Mouse (Mus musculus) gastrocnemius, postnatal 14 days (tissue): ENCODE results near the gene Gfy. TPM values are rescaled to one million over a fixed set of nuclear protein-coding genes. Genes with fewer than 3 reads are reported as not detected.
A peak's percentile ranks its signal among the peaks of the same experiment; 100 is the strongest.
"Not testable (repeated sequence)": the region's sequence is repeated elsewhere in the genome, so short reads cannot be mapped to it uniquely, and the experiment has no call there.

ENCODE experiments used
- DNase-seq: peaks from one replicate; pipeline ENCODE4 v3.0.0; 2021; ENCODE audit warnings: mixed read lengths
- intact Hi-C: fragments of 180-260 bp; cut with DNase I; formaldehyde crosslinking; loops from one replicate; pipeline ENCODE4 v1.15.1; 2025; ENCODE audit warnings: low total_unique reads
- total RNA-seq, 2 experiments: library from RNA; stranded (reverse); gene quantifications; 2 replicates each; pipeline ENCODE4 v1.2.3; 2021

The Gfy gene
- total RNA-seq, 2 experiments from 2014 or later, result 0.16 to 0.23 TPM

GRCm38 (mm10) chr7:45174567-45175280 is 4.6 kb downstream of the Gfy start:
- intact Hi-C loops, result no loop called here
- DNase-seq, result no peak

DNA sequence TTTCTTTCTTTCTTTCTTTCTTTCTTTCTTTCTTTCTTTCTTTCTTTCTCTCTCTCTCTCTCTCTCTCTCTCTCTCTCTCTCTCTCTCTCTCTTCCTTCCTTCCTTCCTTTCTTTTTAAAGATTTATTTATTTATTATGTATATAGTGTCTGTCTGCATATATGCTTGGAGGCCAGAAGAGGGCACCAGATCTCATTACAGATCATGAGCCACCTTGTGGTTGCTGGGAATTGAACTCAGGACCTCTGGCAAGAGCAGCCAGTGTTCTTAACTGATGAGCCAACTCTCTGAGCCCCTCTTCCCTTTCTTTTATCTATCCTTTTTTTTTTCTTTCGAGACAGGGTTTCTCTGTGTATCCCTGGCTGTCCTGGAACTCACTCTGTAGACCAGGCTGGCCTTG is 5.6 kb downstream of the Gfy start:
- DNase-seq, intact Hi-C loops: not testable (repeated sequence)

- intact Hi-C loops, result no loop called here
- no peak for DNase-seq
These were observed 6.4 kb downstream of the Gfy start for GRCm38 (mm10) chr7:45172974-45173373.

DNA sequence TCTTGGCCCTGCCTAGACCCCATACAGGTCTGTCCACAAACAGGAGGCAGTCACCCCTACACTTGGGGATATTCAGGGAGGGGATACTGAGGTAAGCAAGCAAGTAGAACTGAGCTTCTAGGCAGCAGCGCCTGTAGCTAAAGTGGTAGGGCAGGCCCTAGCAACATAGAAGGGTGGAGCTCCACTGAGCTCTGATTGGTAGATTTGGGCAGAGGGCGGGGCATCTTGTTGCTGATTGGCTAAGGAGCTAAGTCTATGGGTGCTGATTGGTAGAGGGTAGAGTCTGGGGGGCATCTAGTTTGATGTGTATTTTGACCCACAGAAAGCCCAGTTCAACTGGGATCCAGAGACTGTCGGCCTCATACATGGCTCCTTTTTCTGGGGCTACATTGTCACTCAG is 9.9 kb downstream of the Gfy start:
- intact Hi-C loops, result no loop called here
- no peak for DNase-seq

- intact Hi-C loops, result no loop called here
- no peak for DNase-seq
These were observed 10.7 kb downstream of the Gfy start for GRCm38 (mm10) chr7:45168656-45169055.

- DNase-seq, result no peak
- intact Hi-C loops, result no loop called here
These were observed 11.5 kb downstream of the Gfy start for GRCm38 (mm10) chr7:45167761-45168445.

- DNase-seq, result no peak
- intact Hi-C loops, result no loop called here
These were observed 12.4 kb downstream of the Gfy start for GRCm38 (mm10) chr7:45166950-45167401.

GRCm38 (mm10) chr7:45165701-45166100 is 13.7 kb downstream of the Gfy start:
- no peak for DNase-seq
- intact Hi-C loops, result no loop called here

DNA sequence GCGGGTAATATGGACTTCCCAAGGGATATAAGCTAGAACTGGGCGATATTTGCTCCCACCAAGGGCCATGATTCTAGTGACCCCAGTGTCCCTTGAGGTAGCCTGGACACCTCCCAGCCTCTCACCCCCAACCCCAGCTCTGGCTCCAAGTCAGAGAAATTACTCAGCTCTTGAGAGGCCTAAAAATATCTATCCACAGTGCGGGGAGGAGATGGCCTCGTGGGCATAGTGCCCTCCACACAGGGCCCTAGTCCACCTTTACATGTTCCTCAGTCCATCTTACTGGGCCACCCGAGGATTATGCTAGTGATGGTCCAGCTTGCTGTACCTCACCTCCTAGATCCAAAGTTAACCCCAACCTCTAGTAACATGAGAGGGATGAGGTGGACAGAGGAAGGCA is 14.5 kb downstream of the Gfy start:
- intact Hi-C loops, result no loop called here
- no peak for DNase-seq

- DNase-seq, result no peak
- intact Hi-C loops, result no loop called here
These were observed 15.5 kb downstream of the Gfy start, which contains the start of gene Slc17a7 for GRCm38 (mm10) chr7:45163735-45164490. Gene Slc17a7, plus strand, starts transcription at chr7:45163949.

- intact Hi-C loops, result no loop called here
- DNase-seq, result no peak
These were observed 16.3 kb downstream of the Gfy start for GRCm38 (mm10) chr7:45162996-45163615.

DNA sequence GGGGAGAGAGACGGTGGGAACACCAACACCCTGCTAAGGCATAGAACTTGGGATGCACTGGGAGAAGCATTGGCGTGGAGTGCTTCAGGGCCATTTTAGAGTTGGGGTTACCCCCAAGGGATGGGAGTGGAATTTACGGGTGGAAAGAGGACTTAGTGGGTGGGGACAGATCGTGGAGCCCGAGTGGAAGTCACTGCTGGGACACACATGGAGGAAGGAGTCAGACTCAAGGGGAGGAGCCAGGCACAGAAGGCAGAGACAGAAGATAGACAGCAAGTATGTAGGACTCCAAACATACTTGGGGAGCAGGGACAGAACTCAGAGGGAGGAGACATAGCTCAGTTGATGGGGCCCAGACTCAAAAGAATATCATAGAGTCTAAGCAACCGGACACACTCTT is 16.8 kb downstream of the Gfy start:
- no peak for DNase-seq

DNA sequence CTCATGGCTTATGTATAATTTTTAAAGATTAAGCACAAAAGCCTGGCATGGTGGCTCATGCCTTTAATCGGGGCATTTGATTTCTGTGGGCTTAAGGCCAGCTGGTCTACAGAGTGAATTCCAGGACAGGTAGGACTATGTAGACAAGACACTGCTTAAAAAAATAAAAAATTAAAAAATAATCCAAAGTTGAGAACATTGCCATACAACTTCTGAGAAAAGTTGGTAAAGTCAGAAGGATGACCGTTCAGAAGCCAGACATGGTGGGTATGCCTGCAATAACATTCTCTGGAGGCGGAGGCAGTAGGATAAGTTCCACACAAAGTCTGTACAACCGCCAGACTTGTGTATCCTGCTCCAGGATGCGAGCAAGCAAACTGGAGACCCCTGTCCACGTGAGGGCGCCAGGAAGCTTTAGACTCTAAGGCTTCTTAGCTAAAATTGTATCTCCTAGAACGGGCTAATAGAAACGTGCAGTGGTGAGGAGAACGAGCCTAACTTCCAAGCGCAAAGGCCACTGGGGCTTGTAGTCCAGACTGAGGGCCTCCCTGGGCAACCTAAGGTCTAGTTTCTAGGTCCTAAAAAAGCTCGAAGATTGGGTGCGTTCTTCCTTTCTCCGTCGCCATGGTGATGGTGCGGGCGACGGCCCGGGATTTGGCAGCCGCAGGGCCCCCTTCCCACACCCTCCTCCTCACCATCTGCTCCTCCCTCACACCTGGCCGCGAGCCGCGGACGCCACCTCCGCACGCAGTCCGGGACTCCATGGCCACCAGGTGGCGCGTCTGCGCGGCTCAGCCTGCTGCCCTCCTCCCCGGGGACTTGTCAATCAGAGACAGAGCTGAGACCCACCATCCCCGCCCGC is 17.5 kb downstream of the Gfy start:
- intact Hi-C loops, result no loop called here
- peak; percentile 90 for DNase-seq

More for the DNA sequence above, 16.8 kb downstream of the Gfy start:
- intact Hi-C loops, result no loop called here

GRCm38 (mm10) chr7:45160866-45161265 is 18.5 kb downstream of the Gfy start:
- intact Hi-C loops, result no loop called here

DNA sequence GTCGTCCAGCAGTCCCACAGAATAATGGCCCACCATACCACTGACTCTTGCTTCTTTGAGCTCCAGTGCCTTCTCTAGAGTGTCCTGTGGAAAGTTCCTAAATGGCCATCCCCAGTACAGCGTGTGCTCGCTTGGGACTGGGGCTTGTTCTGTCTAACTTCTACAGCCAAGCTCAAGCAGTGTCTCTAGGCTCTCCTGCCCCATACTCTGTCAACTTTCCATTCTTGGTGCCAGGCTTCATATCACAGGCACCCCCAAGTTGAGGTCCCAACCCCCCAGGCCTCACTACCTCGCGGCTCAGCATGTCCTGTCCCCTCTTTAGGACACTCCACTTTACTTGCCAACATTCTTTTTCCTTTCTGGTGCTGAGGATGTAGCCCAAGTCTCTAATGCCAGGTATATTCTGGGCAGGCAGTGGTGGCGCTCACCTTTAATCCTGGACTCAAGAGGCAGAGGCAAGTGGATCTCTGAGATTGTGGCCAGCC is 19.0 kb downstream of the Gfy start:
- no peak for DNase-seq
- intact Hi-C loops, result no loop called here

More at GRCm38 (mm10) chr7:45160866-45161265, 18.5 kb downstream of the Gfy start:
- DNase-seq, result no peak

DNA sequence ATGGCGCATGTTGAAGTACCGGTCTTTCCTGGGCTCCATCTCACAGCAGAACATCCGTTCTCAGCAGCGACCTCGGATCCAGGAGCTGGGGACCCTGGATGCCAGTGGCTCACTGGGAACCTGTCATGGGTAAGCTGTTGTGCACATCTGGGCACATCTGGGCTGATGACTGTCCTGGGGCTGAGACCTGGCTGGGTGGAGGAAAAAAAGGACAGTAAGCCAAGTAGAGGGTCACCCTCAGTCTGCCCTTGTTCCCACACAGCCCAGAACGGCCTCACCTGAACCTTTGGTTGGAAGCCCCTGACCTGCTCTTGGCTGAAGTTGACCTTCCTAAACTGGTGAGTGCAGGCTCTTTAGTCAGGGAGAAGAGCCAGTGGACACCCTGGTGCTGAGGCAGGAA is 20.4 kb downstream of the Gfy start:
- intact Hi-C loops, result loop anchor here (2.0 kb wide), 1 partner anchor 42 kb away; no protein-coding TSS in a partner anchor
- no peak for DNase-seq

GRCm38 (mm10) chr7:45157459-45157858 is 21.9 kb downstream of the Gfy start:
- no peak for DNase-seq
- intact Hi-C loops, result no loop called here

DNA sequence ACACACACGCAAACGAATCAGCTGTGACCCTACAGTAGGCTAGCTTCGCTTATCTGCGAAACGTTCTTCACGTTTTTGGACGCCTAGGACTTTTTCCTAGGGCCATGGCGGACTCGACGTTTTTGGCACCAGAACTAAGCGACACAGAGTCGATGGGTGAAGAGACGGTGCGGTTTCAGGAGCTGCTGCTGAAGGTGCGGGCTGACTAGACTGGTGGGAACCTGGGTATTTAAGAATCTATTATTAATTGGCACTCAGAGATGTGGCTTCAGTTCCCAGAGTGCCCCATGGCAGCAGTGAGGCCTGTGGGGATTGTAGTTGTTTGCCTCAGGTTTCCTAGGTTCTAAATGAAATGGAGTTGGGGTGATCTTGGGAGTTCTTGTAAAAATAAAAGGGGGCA is 23.2 kb downstream of the Gfy start:
- DNase-seq, result no peak
- intact Hi-C loops, result no loop called here

GRCm38 (mm10) chr7:45155590-45155989 is 23.8 kb downstream of the Gfy start:
- intact Hi-C loops, result no loop called here
- no peak for DNase-seq
